ENCODE assay signal across 23 mouse cellular contexts in the genomic region with DNA sequence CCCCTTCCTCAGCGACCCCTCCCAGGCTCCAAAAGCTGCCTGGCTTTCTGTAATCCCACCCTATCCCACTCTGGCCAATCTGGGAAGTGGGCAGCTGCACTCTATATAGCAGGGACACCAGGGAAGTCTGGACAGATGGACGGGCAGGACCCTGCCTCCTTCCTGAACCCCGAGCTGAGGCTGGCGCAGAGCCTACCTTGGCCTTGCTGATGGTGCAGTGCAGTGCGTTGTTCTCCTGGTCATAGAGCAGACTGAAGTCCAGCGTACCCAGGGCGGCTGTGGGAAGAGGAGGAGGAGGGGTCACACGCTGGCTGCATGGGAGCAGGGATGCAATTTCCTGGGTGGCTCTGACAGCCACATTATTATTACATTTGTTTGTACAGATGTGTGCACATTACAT. TPM values are rescaled to one million over a fixed set of nuclear protein-coding genes. Genes with fewer than 3 reads are reported as not detected.
DNase-seq lines count a peak whose midpoint lies in the region; ATAC-seq and TF ChIP-seq lines count a peak whose summit lies in the region.
"Had no signal": no experiment of that assay in that cellular context is flagged by ENCODE, and none has a peak within 500 bp of the region (broad histone marks: within the 10 kb centered on the region; RNA-seq: fewer than 3 reads in every experiment).

No protein-coding gene starts in this region.

- peaks cover 4% of the 10 kb centered on the region; the same call in 1 of the 2 replicates for H3K4me1 ChIP-seq in intestine, embryonic 16.5 days (ENCODE audit: control insufficient read depth, insufficient read depth, low read length)
- H3K4me1 ChIP-seq in intestine, postnatal 0 days (replicated peaks; ENCODE audit: control insufficient read depth, insufficient read depth, low read length), result no peaks in the 10 kb centered on the region
- H3K4me1 ChIP-seq in kidney, embryonic 16.5 days (ENCODE audit: insufficient read depth, low read length), result no peaks in the 10 kb centered on the region
- H3K4me1 ChIP-seq in stomach, postnatal 0 days (replicated peaks; ENCODE audit: control insufficient read depth, insufficient read depth), result no peaks in the 10 kb centered on the region
- H3K4me1 ChIP-seq: forebrain, embryonic 10.5 days; forebrain, embryonic 13.5 days; hindbrain, embryonic 12.5 days had no signal

- WGBS in intestine, embryonic 16.5 days, result 72% methylated on average over 8 of the region's 8 CpGs
- 66% methylated on average over 8 of the region's 8 CpGs for WGBS in intestine, postnatal 0 days
- WGBS in kidney, embryonic 16.5 days, result 72% methylated on average over 8 of the region's 8 CpGs
- WGBS in stomach, postnatal 0 days, result 79% methylated on average over 8 of the region's 8 CpGs

- no peak overlapping the region for H3K4me3 ChIP-seq in intestine, embryonic 16.5 days (ENCODE audit: low read length)
- H3K4me3 ChIP-seq in intestine, postnatal 0 days (ENCODE audit: low read depth, low read length), result no peak overlapping the region
- no peak overlapping the region for H3K4me3 ChIP-seq in kidney, embryonic 16.5 days (ENCODE audit: low read length)
- H3K4me3 ChIP-seq in stomach, postnatal 0 days (ENCODE audit: low read depth, low read length), result no peak overlapping the region
- H3K4me3 ChIP-seq: forebrain, embryonic 10.5 days; forebrain, embryonic 13.5 days; gastrocnemius, adult 2 months; hindbrain, embryonic 12.5 days had no signal

- H3K9me3 ChIP-seq in intestine, embryonic 16.5 days (ENCODE audit: control insufficient read depth, low read length), result no peaks in the 10 kb centered on the region
- H3K9me3 ChIP-seq in intestine, postnatal 0 days (ENCODE audit: control insufficient read depth), result no peaks in the 10 kb centered on the region
- H3K9me3 ChIP-seq in kidney, embryonic 16.5 days (ENCODE audit: low read length), result no peaks in the 10 kb centered on the region
- H3K9me3 ChIP-seq in stomach, postnatal 0 days (ENCODE audit: control insufficient read depth, low read length), result no peaks in the 10 kb centered on the region
- H3K9me3 ChIP-seq: forebrain, embryonic 10.5 days; forebrain, embryonic 13.5 days; G1E; hindbrain, embryonic 12.5 days had no signal

- no peak for TF ChIP-seq EP300 in stomach, postnatal 0 days (optimal IDR thresholded peaks at IDR 0.05)

- no peak for TF ChIP-seq CTCF in intestine, postnatal 0 days (IDR thresholded peaks at IDR 0.05; ENCODE audit: low read depth)
- TF ChIP-seq CTCF in stomach, postnatal 0 days (IDR thresholded peaks at IDR 0.05; ENCODE audit: low read depth), result no peak

- DNase-seq in kidney, adult 8-10 months, result peak; percentile 28 to 47
- peak; percentile 40 for DNase-seq in kidney, postnatal 14 days
- DNase-seq in stomach, postnatal 0 days (ENCODE audit: low spot score), result no peak
- no peak for DNase-seq in frontal cortex, postnatal 14 days (ENCODE audit: low spot score in 2 of 2)
- DNase-seq: adrenal gland, postnatal 10 days; adrenal gland, postnatal 36 days; B cell, adult 2 months; cerebellum, adult 18-20 months; cerebellum, adult 9-10 months; cerebellum, postnatal 14 days; gastrocnemius, adult 2 months; gastrocnemius, postnatal 14 days; heart, adult 11 months had no signal

- no peaks in the 10 kb centered on the region for H3K36me3 ChIP-seq in intestine, embryonic 16.5 days (ENCODE audit: control insufficient read depth, insufficient read depth, low read length)
- no peaks in the 10 kb centered on the region for H3K36me3 ChIP-seq in intestine, postnatal 0 days (ENCODE audit: control insufficient read depth, insufficient read depth)
- H3K36me3 ChIP-seq in kidney, embryonic 16.5 days (ENCODE audit: insufficient read depth, low read length), result no peaks in the 10 kb centered on the region
- H3K36me3 ChIP-seq in stomach, postnatal 0 days (ENCODE audit: control insufficient read depth, insufficient read depth, low read length), result no peaks in the 10 kb centered on the region
- H3K36me3 ChIP-seq: forebrain, embryonic 10.5 days; G1E; hindbrain, embryonic 12.5 days had no signal

- no peaks in the 10 kb centered on the region for H3K27me3 ChIP-seq in intestine, embryonic 16.5 days (replicated peaks; ENCODE audit: control insufficient read depth, insufficient read depth, low read length)
- no peaks in the 10 kb centered on the region for H3K27me3 ChIP-seq in intestine, postnatal 0 days (replicated peaks; ENCODE audit: control insufficient read depth, insufficient read depth, low read length)
- no peaks in the 10 kb centered on the region for H3K27me3 ChIP-seq in kidney, embryonic 16.5 days (ENCODE audit: insufficient read depth, low read length)
- H3K27me3 ChIP-seq in stomach, postnatal 0 days (ENCODE audit: control insufficient read depth, insufficient read depth, low read length), result no peaks in the 10 kb centered on the region
- H3K27me3 ChIP-seq: Patski had no signal

- no peak overlapping the region for H3K4me2 ChIP-seq in intestine, embryonic 16.5 days (ENCODE audit: low read depth, low read length)
- H3K4me2 ChIP-seq in intestine, postnatal 0 days (replicated peaks; ENCODE audit: low read depth), result no peak overlapping the region
- no peak overlapping the region for H3K4me2 ChIP-seq in kidney, embryonic 16.5 days (replicated peaks; ENCODE audit: low read depth, low read length)
- no peak overlapping the region for H3K4me2 ChIP-seq in stomach, postnatal 0 days (replicated peaks; ENCODE audit: low read depth)
- H3K4me2 ChIP-seq: forebrain, embryonic 13.5 days; heart, embryonic 11.5 days; hindbrain, embryonic 12.5 days had no signal

- 0 out of 2 replicates have a peak, but pooled peaks have one; percentile 28 for ATAC-seq in intestine, embryonic 16.5 days
- no peak for ATAC-seq in intestine, postnatal 0 days
- no peak for ATAC-seq in kidney, embryonic 16.5 days (ENCODE audit: low FRiP score, low TSS enrichment)
- ATAC-seq in stomach, postnatal 0 days (ENCODE audit: low FRiP score, low TSS enrichment), result 0 out of 2 replicates have a peak, but pooled peaks have one; percentile 38
- ATAC-seq: forebrain, embryonic 13.5 days; forebrain, embryonic 16.5 days; Patski had no signal

- no peak overlapping the region for H3K27ac ChIP-seq in intestine, embryonic 16.5 days (ENCODE audit: low read length)
- H3K27ac ChIP-seq in intestine, postnatal 0 days (ENCODE audit: low read depth, low read length), result no peak overlapping the region
- H3K27ac ChIP-seq in kidney, embryonic 16.5 days (ENCODE audit: low read length), result no peak overlapping the region
- H3K27ac ChIP-seq in stomach, postnatal 0 days (replicated peaks), result no peak overlapping the region
- H3K27ac ChIP-seq: forebrain, embryonic 10.5 days; forebrain, embryonic 13.5 days; gastrocnemius, adult 2 months; hindbrain, embryonic 12.5 days had no signal

- no peak overlapping the region for H3K9ac ChIP-seq in intestine, embryonic 16.5 days (ENCODE audit: low read depth, low read length)
- H3K9ac ChIP-seq in intestine, postnatal 0 days (ENCODE audit: low read depth, low read length), result no peak overlapping the region
- no peak overlapping the region for H3K9ac ChIP-seq in kidney, embryonic 16.5 days (replicated peaks; ENCODE audit: low read length)
- H3K9ac ChIP-seq in stomach, postnatal 0 days (ENCODE audit: low read length), result no peak overlapping the region
- H3K9ac ChIP-seq: forebrain, embryonic 13.5 days; hindbrain, embryonic 12.5 days had no signal

RNA-seq across cellular contexts. Expression of a gene that starts 10.0 kb away (rescaled TPM):
- polyA plus RNA-seq in intestine, embryonic 16.5 days (2015; fragmentation: Nextera tagmentation; extraction: Ambion mirVana), result 0.61 and 0.97 TPM in 2 replicates
- polyA plus RNA-seq in intestine, postnatal 0 days (2015; fragmentation: Nextera tagmentation; extraction: Ambion mirVana), result 0.72 TPM in 2 replicates
- polyA plus RNA-seq in kidney, embryonic 16.5 days (2015; fragmentation: Nextera tagmentation; extraction: Ambion mirVana), result 0.54 and 0.86 TPM in 2 replicates
- 0.65 and 0.75 TPM in 2 replicates for polyA plus RNA-seq in stomach, postnatal 0 days (2015; fragmentation: Nextera tagmentation; extraction: Ambion mirVana)
- polyA plus RNA-seq: G1E had no signal

RNA-seq across cellular contexts. Expression of a gene that starts 53.2 kb away (rescaled TPM):
- 648 and 718 TPM in 2 replicates for polyA plus RNA-seq in intestine, embryonic 16.5 days (2015; fragmentation: Nextera tagmentation; extraction: Ambion mirVana)
- 365 and 373 TPM in 2 replicates for polyA plus RNA-seq in intestine, postnatal 0 days (2015; fragmentation: Nextera tagmentation; extraction: Ambion mirVana)
- polyA plus RNA-seq in kidney, embryonic 16.5 days (2015; fragmentation: Nextera tagmentation; extraction: Ambion mirVana), result 853 and 940 TPM in 2 replicates
- 401 and 416 TPM in 2 replicates for polyA plus RNA-seq in stomach, postnatal 0 days (2015; fragmentation: Nextera tagmentation; extraction: Ambion mirVana)

Comparison
In these comparisons a context has a peak if more than half of its experiments do, and no peak if none do; other contexts are left out.
1. ATAC-seq: peak in intestine, embryonic 16.5 days (single experiment) and stomach, postnatal 0 days (single experiment); none in intestine, postnatal 0 days (single experiment) and kidney, embryonic 16.5 days (single experiment).
2. DNase-seq: peak in kidney, adult 8-10 months (2 of 2) and kidney, postnatal 14 days (single experiment); none in stomach, postnatal 0 days (single experiment) and frontal cortex, postnatal 14 days (0 of 2).